Mouse (Mus musculus) limb, embryonic 11.5 days (tissue): ENCODE results near the gene Colgalt2. TPM values are rescaled to one million over a fixed set of nuclear protein-coding genes. Genes with fewer than 3 reads are reported as not detected.

Experiments used
- ATAC-seq: fragments of 200-750 bp; cut with Nextera tagmentation; 2 replicates; pipeline ENCODE4 v1.8.0; 2017; ENCODE audit warnings: low read depth; ENCODE audit not compliant: insufficient number of reproducible peaks, low FRiP score, low TSS enrichment
- DNase-seq: peaks from one replicate; pipeline ENCODE4 v3.0.0-alpha.2; 2015; ENCODE audit warnings: low spot score
- H3K27ac ChIP-seq: fragments of 300-500 bp; sonication (generic); replicated peaks from 2 replicates; pipeline ENCODE4 v1.5.1; 2014; ENCODE audit warnings: low read depth, mild to moderate bottlenecking, low read length
- H3K27me3 ChIP-seq: fragments of 300-500 bp; sonication (generic); 2 replicates; pipeline ENCODE4 v1.6.1; 2014; ENCODE audit warnings: mild to moderate bottlenecking, low read length, mixed read lengths; ENCODE audit not compliant: control insufficient read depth, insufficient read depth
- H3K36me3 ChIP-seq: fragments of 300-500 bp; sonication (generic); 2 replicates; pipeline ENCODE4 v1.6.1; 2014; ENCODE audit warnings: mild to moderate bottlenecking, low read length, moderate library complexity, mixed read lengths; ENCODE audit not compliant: control insufficient read depth, insufficient read depth
- H3K4me1 ChIP-seq: fragments of 300-500 bp; sonication (generic); 2 replicates; pipeline ENCODE4 v1.6.1; 2014; ENCODE audit warnings: low read length, mixed read lengths; ENCODE audit not compliant: control insufficient read depth, insufficient read depth
- H3K4me2 ChIP-seq: fragments of 300-500 bp; sonication (generic); 2 replicates; pipeline ENCODE4 v1.6.1; 2014; ENCODE audit warnings: low read depth, mild to moderate bottlenecking, moderate library complexity; ENCODE audit not compliant: severe bottlenecking
- H3K4me3 ChIP-seq: fragments of 300-500 bp; sonication (generic); 2 replicates; pipeline ENCODE4 v1.5.1; 2014; ENCODE audit warnings: low read depth, low read length
- H3K9ac ChIP-seq: fragments of 300-500 bp; sonication (generic); 2 replicates; pipeline ENCODE4 v1.6.1; 2014; ENCODE audit warnings: mild to moderate bottlenecking, low read length
- H3K9me3 ChIP-seq: fragments of 300-500 bp; sonication (generic); 2 replicates; pipeline ENCODE4 v1.6.1; 2016; ENCODE audit warnings: low read length; ENCODE audit not compliant: control insufficient read depth
- WGBS: fragments of 180-500 bp; shearing (Covaris S2); extraction: QIAGEN DNeasy Blood & Tissue Kit; methylation state at CpG from one replicate; pipeline ENCODE4 v1.1.7; 2014; 5-methylcytosine and 5-hydroxymethylcytosine counted together
- polyA plus RNA-seq: library from polyadenylated mRNA; unstranded; fragments of >200 nt; fragmentation: Nextera tagmentation; extraction: Ambion mirVana; gene quantifications from 2 replicates; pipeline ENCODE4 v1.2.1, GENCODE M21; 2014

The Colgalt2 gene
- polyA plus RNA-seq, 1 experiment from 2014 or later = 1.6 TPM

GRCm38 (mm10) chr1:152455275-152456243, 55.9 kb downstream of the Colgalt2 start:
- ATAC-seq = no peak
- WGBS = 90% methylated on average over 10 of the region's 10 CpGs
- Histone ChIP-seq H3K4me2 (no peak overlapping the region), H3K9me3 (no peaks in the 10 kb centered on the region), H3K4me1 (no peaks in the 10 kb centered on the region), H3K36me3 (no peaks in the 10 kb centered on the region), H3K4me3 (no peak overlapping the region), H3K27ac (no peak overlapping the region), H3K27me3 (no peaks in the 10 kb centered on the region), H3K9ac (no peak overlapping the region)
- no peak for DNase-seq

GRCm38 (mm10) chr1:152456266-152456665, 56.6 kb downstream of the Colgalt2 start:
- Histone ChIP-seq H3K27me3 (no peaks in the 10 kb centered on the region), H3K4me2 (no peak overlapping the region), H3K9me3 (no peaks in the 10 kb centered on the region), H3K4me1 (no peaks in the 10 kb centered on the region), H3K27ac (no peak overlapping the region), H3K9ac (no peak overlapping the region), H3K36me3 (no peaks in the 10 kb centered on the region), H3K4me3 (no peak overlapping the region)
- DNase-seq (no peak), ATAC-seq (no peak)
- 81% methylated on average over 3 of the region's 3 CpGs for WGBS

GRCm38 (mm10) chr1:152457596-152457995, 58.0 kb downstream of the Colgalt2 start:
- 83% methylated on average over 5 of the region's 5 CpGs for WGBS
- Histone ChIP-seq H3K4me3 (no peak overlapping the region), H3K9ac (no peak overlapping the region), H3K27me3 (no peaks in the 10 kb centered on the region), H3K4me1 (no peaks in the 10 kb centered on the region), H3K36me3 (no peaks in the 10 kb centered on the region), H3K27ac (no peak overlapping the region), H3K9me3 (no peaks in the 10 kb centered on the region), H3K4me2 (no peak overlapping the region)
- DNase-seq (peak; percentile 16), ATAC-seq (no peak)

DNA sequence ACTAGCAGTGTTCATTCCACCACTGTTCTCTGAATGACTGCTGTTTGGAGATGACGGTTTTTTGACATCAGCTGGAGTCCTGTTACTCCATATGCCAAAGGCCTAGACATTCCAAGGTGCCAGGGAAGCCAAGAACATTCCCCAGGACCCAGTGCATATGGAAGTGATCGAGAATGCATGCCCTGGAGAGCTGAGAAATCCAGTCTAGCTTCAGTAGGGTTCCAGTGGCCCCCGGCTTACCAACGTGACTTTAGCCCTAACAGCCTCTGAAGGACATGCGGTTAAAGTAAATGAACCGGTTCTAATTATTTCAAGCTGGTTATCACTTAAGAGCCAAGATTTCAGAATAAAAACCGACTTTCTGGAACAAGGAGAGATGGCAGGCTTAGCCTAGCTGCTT, 59.4 kb downstream of the Colgalt2 start:
- Histone ChIP-seq H3K4me1 (no peaks in the 10 kb centered on the region), H3K9ac (no peak overlapping the region), H3K27ac (no peak overlapping the region), H3K4me3 (no peak overlapping the region), H3K36me3 (no peaks in the 10 kb centered on the region), H3K9me3 (no peaks in the 10 kb centered on the region), H3K27me3 (no peaks in the 10 kb centered on the region), H3K4me2 (no peak overlapping the region)
- 70% methylated on average over 7 of the region's 7 CpGs for WGBS
- ATAC-seq (no peak), DNase-seq (no peak)

GRCm38 (mm10) chr1:152460931-152461330, 61.3 kb downstream of the Colgalt2 start:
- no peak for ATAC-seq
- H3K4me2 ChIP-seq = no peak overlapping the region
- no peaks in the 10 kb centered on the region for H3K9me3 ChIP-seq
- H3K4me3 ChIP-seq = no peak overlapping the region
- H3K4me1 ChIP-seq = no peaks in the 10 kb centered on the region
- WGBS = 75% methylated on average over 3 of the region's 3 CpGs
- DNase-seq = no peak
- no peaks in the 10 kb centered on the region for H3K27me3 ChIP-seq
- no peak overlapping the region for H3K27ac ChIP-seq
- no peak overlapping the region for H3K9ac ChIP-seq
- H3K36me3 ChIP-seq = no peaks in the 10 kb centered on the region

- H3K9ac ChIP-seq = no peak overlapping the region
- WGBS = 57% methylated on average over 3 of the region's 3 CpGs
- no peaks in the 10 kb centered on the region for H3K4me1 ChIP-seq
- no peak for DNase-seq
- H3K9me3 ChIP-seq = no peaks in the 10 kb centered on the region
- no peak overlapping the region for H3K4me3 ChIP-seq
- H3K27ac ChIP-seq = no peak overlapping the region
- no peak for ATAC-seq
- no peaks in the 10 kb centered on the region for H3K36me3 ChIP-seq
- H3K27me3 ChIP-seq = no peaks in the 10 kb centered on the region
- no peak overlapping the region for H3K4me2 ChIP-seq
Observed at GRCm38 (mm10) chr1:152461814-152462213, 62.2 kb downstream of the Colgalt2 start.

GRCm38 (mm10) chr1:152462348-152462747, 62.7 kb downstream of the Colgalt2 start:
- H3K36me3 ChIP-seq = no peaks in the 10 kb centered on the region
- no peaks in the 10 kb centered on the region for H3K9me3 ChIP-seq
- no peak overlapping the region for H3K4me3 ChIP-seq
- peak overlapping the region; percentile 36; the same call in 1 of the 2 replicates for H3K27ac ChIP-seq
- DNase-seq = no peak
- no peaks in the 10 kb centered on the region for H3K27me3 ChIP-seq
- WGBS = 87% methylated on average over 7 of the region's 7 CpGs
- H3K4me1 ChIP-seq = no peaks in the 10 kb centered on the region
- ATAC-seq = no peak
- H3K9ac ChIP-seq = no peak overlapping the region
- H3K4me2 ChIP-seq = no peak overlapping the region

- DNase-seq (no peak), ATAC-seq (no peak)
- Histone ChIP-seq H3K27ac (no peak overlapping the region), H3K27me3 (no peaks in the 10 kb centered on the region), H3K4me2 (no peak overlapping the region), H3K4me3 (no peak overlapping the region), H3K9ac (no peak overlapping the region), H3K36me3 (no peaks in the 10 kb centered on the region), H3K4me1 (no peaks in the 10 kb centered on the region), H3K9me3 (no peaks in the 10 kb centered on the region)
- 43% methylated on average over 3 of the region's 3 CpGs for WGBS
Observed at GRCm38 (mm10) chr1:152466280-152466679, 66.7 kb downstream of the Colgalt2 start.
